Mouse (Mus musculus) stomach, embryonic 15.5 days (tissue): ENCODE measurements around the gene Utp15. TPM values are rescaled to one million over a fixed set of nuclear protein-coding genes. Genes with fewer than 3 reads are reported as not detected.

ENCODE experiments used
- ATAC-seq: fragments of 200-750 bp; cut with Nextera tagmentation; 2 replicates; pipeline ENCODE4 v1.8.0; 2017; ENCODE audit warnings: low read depth, moderate number of reproducible peaks, moderate TSS enrichment; ENCODE audit not compliant: insufficient read depth, low FRiP score
- H3K27ac ChIP-seq: fragments of 300-500 bp; sonication (generic); 2 replicates; pipeline ENCODE4 v1.5.1; 2015; ENCODE audit warnings: mild to moderate bottlenecking, inconsistent platforms
- H3K27me3 ChIP-seq: fragments of 300-500 bp; sonication (generic); replicated peaks from 2 replicates; pipeline ENCODE4 v1.6.1; 2015; ENCODE audit warnings: inconsistent platforms
- H3K36me3 ChIP-seq: fragments of 300-500 bp; sonication (generic); 2 replicates; pipeline ENCODE4 v1.6.1; 2015; ENCODE audit warnings: inconsistent platforms
- H3K4me1 ChIP-seq: fragments of 300-500 bp; sonication (generic); 2 replicates; pipeline ENCODE4 v1.6.1; 2015; ENCODE audit warnings: inconsistent platforms
- H3K4me2 ChIP-seq: fragments of 300-500 bp; sonication (generic); 2 replicates; pipeline ENCODE4 v1.6.1; 2015; ENCODE audit warnings: mild to moderate bottlenecking, inconsistent platforms
- H3K4me3 ChIP-seq: fragments of 300-500 bp; sonication (generic); replicated peaks from 2 replicates; pipeline ENCODE4 v1.5.1; 2015; ENCODE audit warnings: inconsistent platforms
- H3K9ac ChIP-seq: fragments of 300-500 bp; sonication (generic); 2 replicates; pipeline ENCODE4 v1.6.1; 2015; ENCODE audit warnings: inconsistent platforms
- H3K9me3 ChIP-seq: fragments of 300-500 bp; sonication (generic); 2 replicates; pipeline ENCODE4 v1.6.1; 2016; ENCODE audit warnings: inconsistent platforms
- WGBS: fragments of 180-500 bp; shearing (Covaris S2); methylation state at CpG from one replicate; pipeline ENCODE4 v1.1.7; 2015; 5-methylcytosine and 5-hydroxymethylcytosine counted together
- polyA plus RNA-seq: library from polyadenylated mRNA; unstranded; fragments of >200 nt; fragmentation: Nextera tagmentation; extraction: Ambion mirVana; gene quantifications from 2 replicates; pipeline ENCODE4 v1.2.1, GENCODE M21; 2015

Utp15 gene
- polyA plus RNA-seq, 1 experiment from 2014 or later, result 30.1 TPM

DNA sequence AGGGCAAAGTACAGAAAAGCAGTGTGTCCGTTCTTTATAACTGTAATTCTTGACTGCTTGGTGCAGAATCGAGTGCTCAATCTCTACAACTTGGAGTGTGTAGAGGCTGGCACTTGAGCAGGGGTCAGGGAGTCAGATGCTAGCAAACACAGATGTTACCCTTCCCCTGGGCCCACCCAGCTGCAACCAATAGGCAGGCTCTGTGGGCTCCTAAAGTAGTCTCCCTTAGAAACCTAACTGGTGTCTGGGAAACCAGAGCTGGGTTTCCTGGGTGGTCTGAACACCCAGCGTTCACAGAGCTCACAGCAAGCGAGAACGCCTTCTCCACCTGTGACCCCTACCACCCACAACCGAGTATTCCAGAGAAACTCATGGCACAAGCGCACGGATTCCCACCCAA is 57.7 kb downstream of the Utp15 start:
- H3K27me3 ChIP-seq, result no peaks in the 10 kb centered on the region
- H3K4me3 ChIP-seq, result peak overlapping the region; percentile 60
- peak overlapping the region; percentile 91 for H3K27ac ChIP-seq
- no peak overlapping the region for H3K9ac ChIP-seq
- H3K36me3 ChIP-seq, result no peaks in the 10 kb centered on the region
- H3K4me1 ChIP-seq, result peaks cover 8% of the 10 kb centered on the region; the same call in 1 of the 2 replicates
- ATAC-seq, result peak; percentile 19; the same call in 1 of the 2 replicates
- H3K9me3 ChIP-seq, result no peaks in the 10 kb centered on the region
- peak overlapping the region; percentile 93 for H3K4me2 ChIP-seq
- WGBS, result 19% methylated on average over 8 of the region's 8 CpGs

DNA sequence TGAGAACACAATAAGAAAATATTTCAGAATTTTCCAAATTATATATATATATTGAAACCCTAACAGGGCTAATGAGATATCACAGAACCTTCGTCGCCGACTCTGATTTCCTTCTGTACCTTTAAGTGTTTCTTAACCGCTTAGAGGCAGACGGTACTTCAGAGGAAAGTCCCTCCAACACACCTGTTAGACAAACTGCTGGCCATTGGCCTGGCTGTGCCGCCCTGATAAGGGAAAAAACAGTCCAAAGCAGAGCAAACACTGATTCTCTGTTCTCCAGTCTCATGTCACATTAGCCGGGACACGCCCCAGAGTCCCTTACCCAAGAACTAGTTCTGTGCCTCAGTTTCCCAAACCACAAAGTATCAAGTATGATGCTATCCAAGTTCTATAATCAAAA is 58.5 kb downstream of the Utp15 start:
- Histone ChIP-seq H3K27ac (no peak overlapping the region), H3K4me2 (peak overlapping the region; percentile 93), H3K4me1 (peaks cover 8% of the 10 kb centered on the region; the same call in 1 of the 2 replicates), H3K36me3 (no peaks in the 10 kb centered on the region), H3K27me3 (no peaks in the 10 kb centered on the region), H3K9me3 (no peaks in the 10 kb centered on the region), H3K9ac (no peak overlapping the region), H3K4me3 (no peak overlapping the region; the same call in 1 of the 2 replicates)
- no peak for ATAC-seq
- WGBS, result 72% methylated on average over 8 of the region's 8 CpGs

DNA sequence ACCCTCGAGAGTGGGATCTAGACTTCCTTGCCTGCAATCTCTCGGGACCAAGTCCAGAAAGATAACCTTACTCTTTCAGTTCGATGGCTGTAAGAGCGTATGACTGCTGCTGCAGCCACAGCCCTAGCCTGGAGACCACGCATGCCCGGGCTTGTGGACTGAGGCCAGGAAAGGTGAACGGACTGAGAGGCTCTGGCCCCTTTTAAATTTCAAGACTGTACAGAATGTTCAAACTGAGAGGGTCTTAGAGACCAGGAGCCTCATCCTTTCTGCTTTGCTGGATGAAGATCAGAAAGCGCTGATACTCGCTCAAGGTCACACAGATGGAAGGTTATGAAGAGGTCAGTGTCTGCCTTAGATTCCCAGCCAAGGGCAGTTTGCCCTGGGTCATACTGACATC is 61.4 kb downstream of the Utp15 start:
- no peaks in the 10 kb centered on the region for H3K9me3 ChIP-seq
- H3K27ac ChIP-seq, result 0 out of 2 replicates have a peak overlapping the region, but pooled peaks have one; percentile 4
- 49% methylated on average over 9 of the region's 9 CpGs for WGBS
- no peak for ATAC-seq
- H3K36me3 ChIP-seq, result no peaks in the 10 kb centered on the region
- H3K4me3 ChIP-seq, result no peak overlapping the region
- H3K9ac ChIP-seq, result no peak overlapping the region
- no peak overlapping the region for H3K4me2 ChIP-seq
- H3K27me3 ChIP-seq, result no peaks in the 10 kb centered on the region
- H3K4me1 ChIP-seq, result peaks cover 8% of the 10 kb centered on the region; the same call in 1 of the 2 replicates

Other genes with a start within 250 kb of the Utp15 start
- 23.7 and 25.9 TPM in 2 replicates for gene Arhgef28, start 56.6 kb downstream of the Utp15 start, polyA plus RNA-seq
- gene Ankra2, start within 50 bp of the Utp15 start, polyA plus RNA-seq, result 24.7 and 26.5 TPM in 2 replicates
- not detected in 2 replicates for gene Gm21976, start 16.8 kb upstream of the Utp15 start, polyA plus RNA-seq
- 594 and 688 TPM in 2 replicates for gene Btf3, start 54.0 kb upstream of the Utp15 start, polyA plus RNA-seq
- gene Foxd1, start 91.2 kb upstream of the Utp15 start, polyA plus RNA-seq, result 0.05 TPM in 1 of 2 replicates, not detected in the other
- 1.7 and 8.0 TPM in 2 replicates for gene Gm10320, start 229.0 kb upstream of the Utp15 start, polyA plus RNA-seq